Mouse (Mus musculus) liver, embryonic 18 days (tissue): Measurements from ENCODE around the gene Emp3. TPM values are rescaled to one million over a fixed set of nuclear protein-coding genes. Genes with fewer than 3 reads are reported as not detected.

Experiments
- polyA plus RNA-seq: library from polyadenylated mRNA; depleted of rRNA; stranded (reverse); fragments of >200 nt; gene quantifications from 2 replicates; pipeline ENCODE4 v1.2.3, GENCODE M21; 2012; rRNA removed

Emp3 gene
- 32.1 and 34.4 TPM in 2 replicates for polyA plus RNA-seq

DNA sequence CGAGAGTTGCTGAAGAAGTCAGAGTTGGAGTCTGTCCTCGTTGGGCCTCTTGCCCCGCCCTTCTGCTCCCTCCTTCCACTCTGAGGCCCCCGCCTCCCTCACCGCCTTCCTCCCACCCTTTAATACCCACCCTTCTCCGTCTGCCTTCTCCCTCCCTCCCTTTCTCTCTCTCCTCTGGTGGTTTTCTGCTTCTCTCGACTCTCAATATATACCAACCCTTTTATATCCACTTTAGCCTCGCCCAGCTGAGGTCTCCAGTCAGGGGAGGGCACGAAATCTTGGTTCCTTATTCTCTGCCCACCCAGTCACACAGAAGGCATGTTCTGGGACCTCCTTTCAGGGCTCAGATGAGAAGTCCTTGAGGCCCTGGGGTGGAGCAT lies at the start of gene Emp3:
TSS of gene Emp3 (minus strand) at position 163 of the 380 bp plus-strand sequence.

GRCm38 (mm10) chr7:45923762-45924428 lies 2.7 kb upstream of the Emp3 start, which contains the start of gene Ccdc114:
Gene Ccdc114 (plus strand): TSS chr7:45924072.

DNA sequence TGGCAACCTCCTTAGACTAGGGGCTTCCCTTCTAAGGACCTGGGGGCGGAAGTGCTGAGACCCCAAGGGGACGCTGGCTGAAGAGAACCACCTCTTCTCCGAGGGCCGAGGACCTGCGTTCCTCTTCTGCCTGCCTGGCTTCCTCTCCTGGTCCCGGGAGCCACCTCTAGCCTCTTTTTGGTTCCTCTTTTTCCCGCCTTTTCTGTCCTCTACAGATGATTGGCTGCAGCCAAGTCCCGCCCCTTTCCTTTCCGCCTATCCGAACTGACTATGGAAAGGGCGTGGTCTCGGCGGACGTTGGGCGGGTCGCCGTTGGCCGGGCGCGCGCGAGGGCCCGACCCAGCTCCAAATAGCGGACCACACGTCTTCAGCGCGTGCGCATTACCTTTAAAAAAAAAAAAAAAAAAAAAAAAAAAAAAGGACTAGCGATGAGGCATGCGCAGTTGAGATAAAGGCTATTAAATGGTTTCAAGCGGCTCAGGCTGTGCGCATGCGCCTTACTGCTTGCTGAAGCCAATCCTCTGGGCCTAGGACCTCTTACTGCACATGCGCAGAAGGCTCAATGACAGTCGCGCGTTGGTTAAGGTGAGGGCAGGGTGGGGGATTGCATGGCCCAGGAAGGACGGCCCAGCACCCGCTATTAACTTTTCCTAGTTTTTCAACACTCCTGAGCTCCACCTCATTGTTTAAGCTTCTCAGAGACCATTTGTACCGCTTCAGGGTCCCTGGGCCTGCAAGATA lies 24.5 kb downstream of the Emp3 start, which contains the start of the genes Syngr4 and Tmem143:
TSS of gene Syngr4 (minus strand) at position 198 of the 741 bp plus-strand sequence.
TSS of gene Tmem143 (plus strand) at position 425 of the 741 bp plus-strand sequence.

GRCm38 (mm10) chr7:45878278-45878677 lies 42.9 kb downstream of the Emp3 start, which contains the start of gene Grin2d:
Gene Grin2d (minus strand): TSS chr7:45878378.

DNA sequence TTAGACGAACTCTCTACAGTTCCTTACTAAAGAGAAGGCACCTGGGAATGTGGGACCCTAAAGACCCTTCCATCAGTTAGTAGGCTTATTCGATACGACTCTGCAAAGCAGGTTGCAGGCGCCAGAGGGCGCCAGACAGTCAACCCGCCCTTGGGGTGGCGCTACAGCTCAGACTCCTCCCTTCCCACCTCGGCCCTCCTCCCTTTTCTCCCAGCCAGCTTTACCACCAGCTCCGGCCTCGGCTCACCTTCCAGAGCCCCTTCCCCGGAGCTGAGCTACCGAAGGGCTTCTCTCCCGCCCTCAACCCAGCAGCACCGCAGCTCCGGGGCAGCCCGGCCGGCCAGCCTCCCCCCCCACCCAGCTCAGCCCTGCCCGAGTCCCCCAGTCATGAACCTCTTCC lies 48.6 kb downstream of the Emp3 start, which contains the start of gene Kdelr1:
TSS of gene Kdelr1 (plus strand) at position 149 of the 400 bp plus-strand sequence.

Other genes with a start within 250 kb of the Emp3 start
- 0.01 and 0.04 TPM in 2 replicates for gene Ntn5, start 237.4 kb downstream of the Emp3 start, polyA plus RNA-seq
- 0.01 and 0.02 TPM in 2 replicates for gene Sec1, start 227.0 kb downstream of the Emp3 start, polyA plus RNA-seq
- gene Car11, start 221.6 kb downstream of the Emp3 start, polyA plus RNA-seq = 0.48 and 0.74 TPM in 2 replicates
- 0.84 and 0.87 TPM in 2 replicates for gene Dbp, start 216.3 kb downstream of the Emp3 start, polyA plus RNA-seq
- 485 and 498 TPM in 2 replicates for gene Rpl18, start 205.9 kb downstream of the Emp3 start, polyA plus RNA-seq
- gene Sphk2, start 203.4 kb downstream of the Emp3 start, polyA plus RNA-seq = 9.6 and 10.4 TPM in 2 replicates
- gene Fam83e, start 200.2 kb downstream of the Emp3 start, polyA plus RNA-seq = 0.14 and 0.16 TPM in 2 replicates
- gene Spaca4, start 195.6 kb downstream of the Emp3 start, polyA plus RNA-seq = not detected in 2 replicates
- gene Lmtk3, start 137.7 kb downstream of the Emp3 start, polyA plus RNA-seq = 0.06 and 0.10 TPM in 2 replicates
- 0.13 and 0.35 TPM in 2 replicates for gene Sult2b1, start 136.7 kb downstream of the Emp3 start, polyA plus RNA-seq
- 15.6 and 16.9 TPM in 2 replicates for gene Cyth2, start 106.8 kb downstream of the Emp3 start, polyA plus RNA-seq
- gene Kcnj14, start 96.6 kb downstream of the Emp3 start, polyA plus RNA-seq = 0.07 and 0.11 TPM in 2 replicates
- gene Grwd1, start 90.5 kb downstream of the Emp3 start, polyA plus RNA-seq = 8.0 and 8.4 TPM in 2 replicates
- gene Kdelr1, start 48.6 kb downstream of the Emp3 start, polyA plus RNA-seq = 101 and 102 TPM in 2 replicates
- gene Grin2d, start 43.0 kb downstream of the Emp3 start, polyA plus RNA-seq = 0.10 and 0.12 TPM in 2 replicates
- 0.16 and 0.32 TPM in 2 replicates for gene Syngr4, start 24.7 kb downstream of the Emp3 start, polyA plus RNA-seq
- 11.3 and 12.3 TPM in 2 replicates for gene Tmem143, start 24.5 kb downstream of the Emp3 start, polyA plus RNA-seq
- gene Ccdc114, start 2.7 kb upstream of the Emp3 start, polyA plus RNA-seq = 1.1 and 1.6 TPM in 2 replicates
- gene Abcc6, start 108.9 kb upstream of the Emp3 start, polyA plus RNA-seq = 27.5 and 31.7 TPM in 2 replicates
- 13.0 and 17.8 TPM in 2 replicates for gene Nomo1, start 112.3 kb upstream of the Emp3 start, polyA plus RNA-seq
- gene Kcnj11, start 179.4 kb upstream of the Emp3 start, polyA plus RNA-seq = 0.01 TPM in 2 replicates